Mouse (Mus musculus) midbrain, embryonic 14.5 days (tissue): ENCODE results near the gene Rasal2. TPM values are rescaled to one million over a fixed set of nuclear protein-coding genes. Genes with fewer than 3 reads are reported as not detected.

Experiments
- ATAC-seq: fragments of 200-750 bp; cut with Nextera tagmentation; 2 replicates; pipeline ENCODE4 v1.8.0; 2017; ENCODE audit warnings: moderate number of reproducible peaks, moderate library complexity; ENCODE audit not compliant: low FRiP score, low TSS enrichment
- DNase-seq: peaks from one replicate; pipeline ENCODE4 v3.0.0-alpha.2; 2015
- H3K27ac ChIP-seq: fragments of 300-500 bp; sonication (generic); replicated peaks from 2 replicates; pipeline ENCODE4 v1.5.1; 2014; ENCODE audit warnings: mild to moderate bottlenecking, low read depth, low read length, moderate library complexity
- H3K27me3 ChIP-seq: fragments of 300-500 bp; sonication (generic); 2 replicates; pipeline ENCODE4 v1.6.1; 2014; ENCODE audit warnings: low read length, control low read depth, mixed read lengths; ENCODE audit not compliant: control insufficient read depth, insufficient read depth
- H3K36me3 ChIP-seq: fragments of 300-500 bp; sonication (generic); 2 replicates; pipeline ENCODE4 v1.6.1; 2014; ENCODE audit warnings: low read length, control low read depth; ENCODE audit not compliant: control insufficient read depth, insufficient read depth
- H3K4me1 ChIP-seq: fragments of 300-500 bp; sonication (generic); 2 replicates; pipeline ENCODE4 v1.6.1; 2014; ENCODE audit warnings: mild to moderate bottlenecking, antibody characterized with exemption, low read length, control low read depth; ENCODE audit not compliant: control insufficient read depth, insufficient read depth
- H3K4me2 ChIP-seq: fragments of 300-500 bp; sonication (generic); 2 replicates; pipeline ENCODE4 v1.6.1; 2014; ENCODE audit warnings: mild to moderate bottlenecking, low read length, moderate library complexity
- H3K4me3 ChIP-seq: fragments of 300-500 bp; sonication (generic); replicated peaks from 2 replicates; pipeline ENCODE4 v1.5.1; 2014; ENCODE audit warnings: low read depth, low read length
- H3K9ac ChIP-seq: fragments of 300-500 bp; sonication (generic); replicated peaks from 2 replicates; pipeline ENCODE4 v1.6.1; 2014; ENCODE audit warnings: mild to moderate bottlenecking, low read length, moderate library complexity
- H3K9me3 ChIP-seq: fragments of 300-500 bp; sonication (generic); 2 replicates; pipeline ENCODE4 v1.6.1; 2016; ENCODE audit warnings: low read length, control low read depth, mixed read lengths; ENCODE audit not compliant: control insufficient read depth
- WGBS: fragments of 180-500 bp; shearing (Covaris S2); extraction: QIAGEN DNeasy Blood & Tissue Kit; methylation state at CpG from one replicate; pipeline ENCODE4 v1.1.7; 2014; 5-methylcytosine and 5-hydroxymethylcytosine counted together
- polyA plus RNA-seq: library from polyadenylated mRNA; unstranded; fragments of >200 nt; fragmentation: Nextera tagmentation; extraction: Ambion mirVana; gene quantifications from 2 replicates; pipeline ENCODE4 v1.2.1, GENCODE M21; 2014

Rasal2 gene
- polyA plus RNA-seq, result 48.8 and 64.2 TPM in 2 replicates

DNA sequence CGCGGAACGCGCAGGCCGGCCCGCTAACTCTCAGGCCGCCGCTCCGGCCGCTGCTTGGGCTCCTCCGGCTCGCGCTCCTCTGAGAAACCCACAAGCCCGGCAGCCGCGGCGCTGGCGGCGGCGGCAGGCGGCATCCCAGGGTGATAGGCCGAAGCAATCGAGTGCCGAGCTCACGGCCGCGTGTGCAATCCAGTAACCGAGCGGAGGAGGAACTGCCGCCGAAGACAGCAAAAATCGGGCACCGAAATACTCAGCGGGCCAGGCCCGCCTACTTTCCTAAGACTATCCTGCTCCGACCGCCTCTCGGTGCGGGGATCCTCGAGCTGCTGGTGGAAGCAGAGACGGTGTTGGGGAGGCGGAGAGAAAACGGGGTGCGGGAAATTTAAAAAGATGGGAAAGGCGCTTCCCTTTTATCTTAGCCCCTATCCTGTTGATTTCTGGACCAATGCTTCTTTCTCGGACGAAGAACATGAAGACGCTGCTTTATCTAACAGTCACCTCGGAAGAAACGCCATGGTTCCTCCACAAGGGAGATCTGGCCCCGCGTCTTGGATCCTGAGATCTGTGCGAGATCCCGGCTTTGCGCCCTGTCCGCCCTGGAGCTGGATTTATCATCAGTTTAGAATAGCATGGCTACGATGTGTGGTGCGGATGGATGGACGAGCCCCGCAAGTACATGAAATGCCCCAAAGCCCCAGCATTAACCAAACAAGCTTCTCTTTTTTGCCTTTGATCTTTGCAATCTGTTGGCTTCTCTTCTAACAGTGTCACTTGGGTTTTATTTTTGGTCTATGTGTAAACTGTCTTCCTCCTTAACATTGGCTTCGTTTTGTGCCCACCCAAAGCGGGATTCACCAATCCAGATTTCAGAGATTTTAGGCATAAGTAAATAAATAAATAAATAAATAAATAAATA lies at the start of gene Rasal2:
Gene Rasal2 (minus strand): TSS at position 142 of the 916 bp plus-strand sequence.
- H3K27me3 ChIP-seq, result no peaks in the 10 kb centered on the region
- H3K36me3 ChIP-seq, result 0 out of 2 replicates have a peak, but pooled peaks cover 6% of the 10 kb centered on the region
- H3K4me3 ChIP-seq, result peak within 1 kb of the TSS; percentile 93
- H3K4me1 ChIP-seq, result peaks cover 22% of the 10 kb centered on the region
- peak within 1 kb of the TSS; percentile 79 for H3K4me2 ChIP-seq
- H3K27ac ChIP-seq, result peak within 1 kb of the TSS; percentile 96
- ATAC-seq, result peak; percentile 96
- peak within 1 kb of the TSS; percentile 87 for H3K9ac ChIP-seq
- under 1% methylated on average over 62 of the region's 62 CpGs for WGBS
- DNase-seq, result peak; percentile 99
- no peaks in the 10 kb centered on the region for H3K9me3 ChIP-seq

- H3K36me3 ChIP-seq, result no peaks in the 10 kb centered on the region
- DNase-seq, result no peak
- no peaks in the 10 kb centered on the region for H3K27me3 ChIP-seq
- no peak for ATAC-seq
- no peak overlapping the region for H3K4me3 ChIP-seq
- H3K9me3 ChIP-seq, result no peaks in the 10 kb centered on the region
- 95% methylated on average over 5 of the region's 5 CpGs for whole genome bisulfite sequencing
- no peak overlapping the region for H3K4me2 ChIP-seq
- peaks cover 7% of the 10 kb centered on the region for H3K4me1 ChIP-seq
- no peak overlapping the region for H3K9ac ChIP-seq
- no peak overlapping the region for H3K27ac ChIP-seq
Observed at GRCm38 (mm10) chr1:157461276-157461675, 48.9 kb upstream of the Rasal2 start.

DNA sequence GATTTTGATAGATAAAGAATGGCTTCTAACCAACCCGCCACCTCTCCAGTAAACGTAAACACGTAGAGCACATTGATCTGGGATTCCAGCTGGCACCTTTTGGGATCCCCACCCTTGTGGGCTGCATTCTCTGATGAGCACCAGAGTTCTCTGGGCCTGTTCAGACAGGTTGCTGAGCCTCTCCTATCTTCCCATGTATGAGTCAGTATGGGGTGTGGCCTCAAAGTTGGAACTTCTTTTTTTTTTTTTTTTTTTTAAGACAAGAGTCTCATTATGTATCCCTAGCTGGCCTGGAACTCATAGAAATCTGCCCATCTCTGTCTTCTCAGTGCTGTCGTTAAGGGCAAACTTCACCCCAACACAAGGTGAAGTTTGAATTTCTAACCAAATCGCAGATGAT lies 47.5 kb upstream of the Rasal2 start:
- Histone ChIP-seq H3K4me1 (peaks cover 7% of the 10 kb centered on the region), H3K27ac (no peak overlapping the region), H3K4me2 (no peak overlapping the region), H3K9me3 (no peaks in the 10 kb centered on the region), H3K36me3 (no peaks in the 10 kb centered on the region), H3K9ac (no peak overlapping the region), H3K4me3 (no peak overlapping the region), H3K27me3 (no peaks in the 10 kb centered on the region)
- DNase-seq (no peak), ATAC-seq (no peak)
- WGBS, result 94% methylated on average over 5 of the region's 5 CpGs

DNA sequence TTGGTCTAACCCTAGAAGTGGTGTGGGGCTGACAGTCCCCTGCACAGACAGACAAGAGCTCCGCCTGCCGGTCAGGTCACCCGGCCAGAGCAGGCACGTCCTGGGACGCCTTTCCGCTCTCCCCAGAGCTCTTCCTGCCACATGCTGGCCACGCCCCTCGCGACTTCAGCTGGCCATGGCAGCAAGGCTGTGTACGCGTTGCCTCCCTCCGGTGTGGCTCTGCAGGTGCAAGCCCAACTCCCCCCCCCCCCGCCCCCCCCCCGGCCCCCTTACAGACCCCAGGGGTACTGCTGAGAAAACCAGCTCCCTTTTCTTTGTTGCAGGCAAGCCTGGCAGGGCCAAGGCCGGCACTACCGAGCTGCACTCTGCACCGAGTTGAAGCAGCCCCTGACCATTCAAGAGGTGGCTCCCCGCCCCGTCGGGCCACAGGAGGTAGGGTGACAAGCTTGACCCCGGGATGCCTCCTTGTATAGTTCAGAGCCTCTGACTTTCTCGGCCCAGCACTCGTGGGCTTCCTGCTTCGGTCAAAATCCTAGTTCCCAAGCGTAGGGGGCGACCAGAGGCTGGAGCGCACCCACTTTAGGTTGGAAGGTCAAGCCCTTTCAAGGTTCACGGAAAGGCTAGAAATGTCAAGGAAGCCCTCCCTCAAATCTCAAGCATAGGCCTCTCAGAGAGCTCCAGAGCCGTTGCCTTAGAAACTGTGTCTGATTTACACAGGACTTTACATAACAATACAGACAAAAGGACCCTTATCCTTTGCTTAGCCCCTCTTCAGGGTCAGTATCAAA lies 46.2 kb upstream of the Rasal2 start, which contains the start of gene Cryzl2:
Gene Cryzl2 (plus strand): TSS at position 157 of the 788 bp plus-strand sequence.
- Histone ChIP-seq H3K27ac (peak within 1 kb of the TSS; percentile 41), H3K4me3 (peak within 1 kb of the TSS; percentile 20; the same call in 1 of the 2 replicates), H3K27me3 (no peaks in the 10 kb centered on the region), H3K4me2 (peak within 1 kb of the TSS; percentile 52), H3K9me3 (no peaks in the 10 kb centered on the region), H3K9ac (no peak within 1 kb of the TSS; the same call in 1 of the 2 replicates), H3K4me1 (peaks cover 7% of the 10 kb centered on the region), H3K36me3 (no peaks in the 10 kb centered on the region)
- DNase-seq (peak; percentile 80), ATAC-seq (peak; percentile 86)
- 1% methylated on average over 28 of the region's 29 CpGs for WGBS

DNA sequence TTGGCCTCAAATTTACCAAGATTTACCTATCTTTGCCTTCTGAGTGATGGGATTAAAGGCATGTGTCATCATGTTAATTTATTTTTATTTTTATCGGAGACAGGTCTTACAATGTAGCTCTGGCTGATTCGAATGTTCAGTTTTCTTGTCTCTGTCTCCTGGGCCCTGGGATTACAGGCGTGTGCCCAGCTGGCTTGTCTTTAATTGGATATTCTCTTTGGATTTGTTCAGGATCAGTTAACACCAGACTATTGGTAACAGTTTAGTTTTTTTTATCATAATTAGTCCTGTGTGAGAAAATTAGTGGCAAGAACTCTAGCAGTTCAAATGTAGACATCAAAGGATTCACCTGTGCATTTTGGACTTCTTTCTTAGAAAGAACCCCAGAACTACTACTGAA lies 45.4 kb upstream of the Rasal2 start:
- no peak overlapping the region for H3K4me3 ChIP-seq
- no peak for DNase-seq
- no peak for ATAC-seq
- H3K9ac ChIP-seq, result no peak overlapping the region
- 17% methylated on average over 3 of the region's 3 CpGs for WGBS
- H3K27me3 ChIP-seq, result no peaks in the 10 kb centered on the region
- H3K4me1 ChIP-seq, result peaks cover 7% of the 10 kb centered on the region
- no peaks in the 10 kb centered on the region for H3K9me3 ChIP-seq
- no peaks in the 10 kb centered on the region for H3K36me3 ChIP-seq
- peak overlapping the region; percentile 14; the same call in 1 of the 2 replicates for H3K27ac ChIP-seq
- H3K4me2 ChIP-seq, result no peak overlapping the region

- WGBS, result 79% methylated on average over 6 of the region's 6 CpGs
Observed at GRCm38 (mm10) chr1:157454876-157455275, 42.5 kb upstream of the Rasal2 start.

GRCm38 (mm10) chr1:157452759-157453549 lies 40.6 kb upstream of the Rasal2 start:
- Histone ChIP-seq H3K4me3 (no peak overlapping the region), H3K4me1 (peaks cover 12% of the 10 kb centered on the region), H3K27ac (no peak overlapping the region), H3K9me3 (no peaks in the 10 kb centered on the region), H3K36me3 (no peaks in the 10 kb centered on the region), H3K27me3 (no peaks in the 10 kb centered on the region), H3K9ac (no peak overlapping the region), H3K4me2 (no peak overlapping the region)
- no peak for DNase-seq
- no peak; the same call in 1 of the 2 replicates for ATAC-seq
- WGBS, result 25% methylated on average over 5 of the region's 5 CpGs

More at GRCm38 (mm10) chr1:157454876-157455275, 42.5 kb upstream of the Rasal2 start:
- ATAC-seq (no peak), DNase-seq (no peak)
- no peaks in the 10 kb centered on the region for H3K36me3 ChIP-seq
- H3K4me2 ChIP-seq, result no peak overlapping the region
- no peaks in the 10 kb centered on the region for H3K9me3 ChIP-seq
- H3K4me3 ChIP-seq, result no peak overlapping the region
- H3K27me3 ChIP-seq, result no peaks in the 10 kb centered on the region
- no peak overlapping the region for H3K9ac ChIP-seq
- H3K27ac ChIP-seq, result no peak overlapping the region
- H3K4me1 ChIP-seq, result peaks cover 13% of the 10 kb centered on the region

- Histone ChIP-seq H3K4me1 (peaks cover 12% of the 10 kb centered on the region), H3K27me3 (no peaks in the 10 kb centered on the region), H3K9me3 (no peaks in the 10 kb centered on the region), H3K27ac (no peak overlapping the region), H3K9ac (no peak overlapping the region), H3K36me3 (no peaks in the 10 kb centered on the region), H3K4me3 (no peak overlapping the region), H3K4me2 (no peak overlapping the region)
- ATAC-seq (no peak), DNase-seq (no peak)
- WGBS, result 87% methylated on average over 3 of the region's 3 CpGs
Observed at GRCm38 (mm10) chr1:157452284-157452683, 39.9 kb upstream of the Rasal2 start.
